Mouse (Mus musculus) liver, postnatal 0 days (tissue): Measurements from ENCODE around the gene Ttc32. TPM values are rescaled to one million over a fixed set of nuclear protein-coding genes. Genes with fewer than 3 reads are reported as not detected.
A peak's percentile ranks its signal among the peaks of the same experiment; 100 is the strongest.

Experiments used
- ATAC-seq: fragments of 200-750 bp; cut with Nextera tagmentation; 2 replicates; pipeline ENCODE4 v1.8.0; 2017; ENCODE audit warnings: mild to moderate bottlenecking, moderate library complexity
- DNase-seq: peaks from one replicate; pipeline ENCODE4 v3.0.0-alpha.2; 2016
- H3K27ac ChIP-seq: fragments of 300-500 bp; sonication (generic); 2 replicates; pipeline ENCODE4 v1.5.1; 2014; ENCODE audit warnings: antibody characterized with exemption, moderate library complexity, mild to moderate bottlenecking, low read depth
- H3K27me3 ChIP-seq: fragments of 300-500 bp; sonication (generic); 2 replicates; pipeline ENCODE4 v1.6.1; 2014; ENCODE audit warnings: low read length, control low read depth, mixed read lengths; ENCODE audit not compliant: insufficient read depth
- H3K36me3 ChIP-seq: fragments of 300-500 bp; sonication (generic); replicated peaks from 2 replicates; pipeline ENCODE4 v1.6.1; 2014; ENCODE audit warnings: mild to moderate bottlenecking, control low read depth, low read length, moderate library complexity, mixed read lengths; ENCODE audit not compliant: insufficient read depth
- H3K4me1 ChIP-seq: fragments of 300-500 bp; sonication (generic); 2 replicates; pipeline ENCODE4 v1.6.1; 2014; ENCODE audit warnings: antibody characterized with exemption, mild to moderate bottlenecking, control low read depth; ENCODE audit not compliant: insufficient read depth
- H3K4me2 ChIP-seq: fragments of 300-500 bp; sonication (generic); 2 replicates; pipeline ENCODE4 v1.6.1; 2014; ENCODE audit warnings: low read depth, mild to moderate bottlenecking, low read length, moderate library complexity, mixed read lengths
- H3K4me3 ChIP-seq: fragments of 300-500 bp; sonication (generic); 2 replicates; pipeline ENCODE4 v1.5.1; 2014; ENCODE audit warnings: low read depth, low read length
- H3K9ac ChIP-seq: fragments of 300-500 bp; sonication (generic); replicated peaks from 2 replicates; pipeline ENCODE4 v1.6.1; 2014; ENCODE audit warnings: mild to moderate bottlenecking, moderate library complexity
- H3K9me3 ChIP-seq: fragments of 300-500 bp; sonication (generic); 2 replicates; pipeline ENCODE4 v1.6.1; 2016; ENCODE audit warnings: mild to moderate bottlenecking, control low read depth, low read length, mixed read lengths
- CTCF ChIP-seq: sonication (generic); IDR thresholded peaks from 2 replicates; pipeline ENCODE4 v1.5.1; 2016; ENCODE audit warnings: antibody characterized with exemption, low read depth
- EP300 ChIP-seq: IDR thresholded peaks from 2 replicates; pipeline ENCODE4 v1.6.1; 2016; ENCODE audit warnings: antibody characterized with exemption, low read depth, mild to moderate bottlenecking
- WGBS: fragments of 180-500 bp; shearing (Covaris S2); extraction: QIAGEN DNeasy Blood & Tissue Kit; methylation state at CpG from one replicate; pipeline ENCODE4 v1.1.7; 2014; ENCODE audit not compliant: insufficient replicate concordance; 5-methylcytosine and 5-hydroxymethylcytosine counted together
- polyA plus RNA-seq: library from polyadenylated mRNA; unstranded; fragments of >200 nt; fragmentation: Nextera tagmentation; extraction: Ambion mirVana; gene quantifications from 2 replicates; pipeline ENCODE4 v1.2.1, GENCODE M21; 2015

Gene Ttc32
- polyA plus RNA-seq: 15.2 and 19.1 TPM in 2 replicates

GRCm38 (mm10) chr12:9029888-9030723, at the start of gene Ttc32:
Gene Ttc32 (plus strand): TSS chr12:9029997.
- ATAC-seq: peak; percentile 94
- peak within 1 kb of the TSS; percentile 70 for H3K9ac ChIP-seq
- peak within 1 kb of the TSS; percentile 96 for H3K27ac ChIP-seq
- no peaks in the 10 kb centered on the region for H3K36me3 ChIP-seq
- H3K27me3 ChIP-seq: no peaks in the 10 kb centered on the region
- peak; percentile 93 for DNase-seq
- no peaks in the 10 kb centered on the region for H3K9me3 ChIP-seq
- no peak; the same call in 1 of the 2 replicates for TF ChIP-seq CTCF
- TF ChIP-seq EP300: peak; percentile 90
- H3K4me3 ChIP-seq: peak within 1 kb of the TSS; percentile 50
- WGBS: under 1% methylated on average over 69 of the region's 69 CpGs
- peak within 1 kb of the TSS; percentile 70 for H3K4me2 ChIP-seq
- H3K4me1 ChIP-seq: 0 out of 2 replicates have a peak, but pooled peaks cover 3% of the 10 kb centered on the region

DNA sequence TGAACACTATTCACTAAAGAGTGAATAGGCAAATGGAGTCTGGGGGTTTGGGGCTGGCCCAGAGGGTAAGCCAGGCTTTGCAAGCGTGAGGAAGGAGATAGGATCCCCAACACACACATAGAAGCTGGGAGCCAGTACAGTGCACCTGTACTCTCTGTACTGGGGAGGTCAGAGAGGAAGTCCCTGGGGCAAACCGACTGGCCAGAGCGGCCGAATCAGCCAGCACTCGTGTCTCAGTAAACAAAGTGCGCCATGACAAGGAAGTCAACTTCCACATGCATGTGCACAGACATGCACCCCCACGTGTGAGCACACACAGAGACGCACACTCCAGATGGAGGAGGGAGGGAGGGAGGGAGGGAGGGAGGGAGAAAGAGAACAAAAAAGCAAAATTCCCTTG, 36.6 kb upstream of the Ttc32 start:
- 61% methylated on average over 8 of the region's 8 CpGs for WGBS
- TF ChIP-seq EP300 (no peak), CTCF (no peak)
- H3K27ac ChIP-seq: no peak overlapping the region
- peak overlapping the region; percentile 29; the same call in 1 of the 2 replicates for H3K4me2 ChIP-seq
- no peaks in the 10 kb centered on the region for H3K4me1 ChIP-seq
- H3K36me3 ChIP-seq: no peaks in the 10 kb centered on the region
- DNase-seq: no peak
- no peak overlapping the region for H3K9ac ChIP-seq
- no peaks in the 10 kb centered on the region for H3K9me3 ChIP-seq
- no peaks in the 10 kb centered on the region for H3K27me3 ChIP-seq
- ATAC-seq: no peak
- H3K4me3 ChIP-seq: no peak overlapping the region

DNA sequence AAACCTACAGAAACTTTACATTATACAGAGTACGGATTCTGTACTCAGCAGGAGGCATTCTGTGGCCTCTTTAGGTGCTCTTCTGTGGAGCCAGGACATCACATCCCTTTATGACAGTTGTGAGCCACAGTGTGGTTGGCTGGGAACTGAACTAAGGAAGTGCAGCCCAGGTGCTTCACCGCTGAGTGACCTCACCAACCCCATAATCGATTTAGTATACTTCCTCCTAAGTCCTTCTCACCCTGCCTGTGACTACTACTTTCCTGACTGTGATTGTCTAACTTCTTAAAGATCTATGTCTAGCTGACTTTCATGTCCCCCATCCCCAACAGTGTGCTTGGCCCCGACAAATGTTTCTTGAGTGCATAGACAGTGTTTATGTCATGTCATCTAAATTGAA, 31.5 kb upstream of the Ttc32 start:
- no peak for TF ChIP-seq CTCF
- no peak for TF ChIP-seq EP300
- Histone ChIP-seq H3K4me1 (no peaks in the 10 kb centered on the region), H3K27me3 (no peaks in the 10 kb centered on the region), H3K9ac (no peak overlapping the region), H3K9me3 (no peaks in the 10 kb centered on the region), H3K27ac (no peak overlapping the region), H3K4me3 (no peak overlapping the region), H3K4me2 (no peak overlapping the region), H3K36me3 (no peaks in the 10 kb centered on the region)
- ATAC-seq (no peak), DNase-seq (no peak)
- WGBS: 57% methylated on average over 4 of the region's 4 CpGs

GRCm38 (mm10) chr12:9002038-9002648, 27.7 kb upstream of the Ttc32 start:
- 0 out of 2 replicates have a peak overlapping the region, but pooled peaks have one; percentile 24 for H3K4me2 ChIP-seq
- H3K27me3 ChIP-seq: no peaks in the 10 kb centered on the region
- no peak overlapping the region for H3K9ac ChIP-seq
- TF ChIP-seq EP300: no peak
- peak; percentile 79 for TF ChIP-seq CTCF
- DNase-seq: peak; percentile 44
- no peaks in the 10 kb centered on the region for H3K36me3 ChIP-seq
- H3K4me3 ChIP-seq: no peak overlapping the region
- no peaks in the 10 kb centered on the region for H3K9me3 ChIP-seq
- H3K4me1 ChIP-seq: no peaks in the 10 kb centered on the region
- peak; percentile 53; the same call in 1 of the 2 replicates for ATAC-seq
- no peak overlapping the region for H3K27ac ChIP-seq
- 8% methylated on average over 5 of the region's 5 CpGs for WGBS

GRCm38 (mm10) chr12:9007146-9007545, 22.7 kb upstream of the Ttc32 start:
- no peak overlapping the region for H3K9ac ChIP-seq
- no peak overlapping the region for H3K4me2 ChIP-seq
- no peaks in the 10 kb centered on the region for H3K27me3 ChIP-seq
- no peak for TF ChIP-seq EP300
- TF ChIP-seq CTCF: no peak
- H3K4me1 ChIP-seq: no peaks in the 10 kb centered on the region
- no peaks in the 10 kb centered on the region for H3K9me3 ChIP-seq
- H3K36me3 ChIP-seq: no peaks in the 10 kb centered on the region
- DNase-seq: no peak
- ATAC-seq: no peak
- WGBS: 36% methylated on average over 4 of the region's 4 CpGs
- no peak overlapping the region for H3K4me3 ChIP-seq
- no peak overlapping the region for H3K27ac ChIP-seq

DNA sequence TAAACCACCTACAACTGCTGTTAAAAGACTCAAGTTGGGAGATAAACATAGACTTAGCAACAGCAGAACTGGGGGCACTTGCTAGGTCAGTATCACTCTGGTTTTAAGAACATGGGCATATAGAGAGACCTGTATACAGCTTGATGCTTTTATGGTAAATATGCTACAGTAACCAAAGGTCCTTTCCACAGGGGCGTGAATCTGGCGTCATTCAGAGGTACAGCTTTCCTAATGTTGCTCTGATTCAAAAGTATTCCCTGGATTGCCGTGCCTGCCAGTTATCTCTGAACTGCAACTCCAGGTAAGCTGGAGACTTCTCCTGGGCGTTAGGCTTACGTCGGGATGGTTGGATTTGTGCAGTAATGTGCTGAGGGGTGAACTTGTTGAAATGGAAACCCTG, 22.0 kb upstream of the Ttc32 start:
- no peak overlapping the region for H3K4me2 ChIP-seq
- H3K9me3 ChIP-seq: no peaks in the 10 kb centered on the region
- no peak overlapping the region for H3K4me3 ChIP-seq
- no peak for ATAC-seq
- H3K9ac ChIP-seq: no peak overlapping the region
- no peak for TF ChIP-seq CTCF
- H3K27me3 ChIP-seq: no peaks in the 10 kb centered on the region
- H3K36me3 ChIP-seq: no peaks in the 10 kb centered on the region
- no peak for DNase-seq
- no peaks in the 10 kb centered on the region for H3K4me1 ChIP-seq
- no peak overlapping the region for H3K27ac ChIP-seq
- WGBS: 83% methylated on average over 6 of the region's 6 CpGs
